Mouse (Mus musculus): ENCODE results near the gene Sec23a. TPM values are rescaled to one million over a fixed set of nuclear protein-coding genes. Genes with fewer than 3 reads are reported as not detected.

The Sec23a gene
- total and polyA plus RNA-seq, 2 experiments from 2014 or later = 95.5 to 159 TPM

DNA sequence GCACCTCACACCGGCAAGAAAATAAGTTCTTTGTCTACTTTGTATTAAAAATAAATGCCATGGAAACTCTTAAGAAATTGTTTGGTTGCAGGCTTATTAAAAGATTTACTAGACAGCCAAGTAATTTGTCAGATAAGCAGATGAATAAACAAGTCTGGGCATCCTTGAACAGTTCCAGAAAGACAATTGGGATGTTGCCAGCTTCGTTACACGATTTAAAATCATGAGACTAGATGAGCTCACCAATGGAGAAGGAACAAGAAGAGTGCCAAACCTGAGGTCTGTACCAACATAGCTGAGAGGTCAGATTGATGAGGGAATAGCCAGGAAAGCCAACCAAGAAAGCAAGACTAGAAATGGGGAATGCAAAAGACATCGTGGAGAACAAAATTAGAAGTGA is 102.0 kb downstream of the Sec23a start:
- Histone ChIP-seq H3K4me1 (ENCODE audit: insufficient read depth) (no peaks in the 10 kb centered on the region), H3K4me3 (ENCODE audit: low read depth, low read length) (no peak overlapping the region), H3K27me3 (ENCODE audit: insufficient read depth, low read length) (no peaks in the 10 kb centered on the region), H3K9me3 (ENCODE audit: low read length) (no peaks in the 10 kb centered on the region), H3K27ac (ENCODE audit: low read depth, low read length) (no peak overlapping the region), H3K4me2 (ENCODE audit: low read depth) (no peak overlapping the region), H3K36me3 (ENCODE audit: insufficient read depth) (no peaks in the 10 kb centered on the region), H3K9ac (no peak overlapping the region)
- no peak for TF ChIP-seq CTCF (IDR thresholded peaks at IDR 0.05; ENCODE audit: low read depth)
- 51% methylated on average over 4 of the region's 4 CpGs for WGBS
- ATAC-seq (no peak), DNase-seq (peak; percentile 20)

Other genes with a start within 250 kb of the Sec23a start
- gene Gemin2, start 1.4 kb upstream of the Sec23a start, total RNA-seq (2014; rRNA removed) = 5.5 and 6.7 TPM in 2 replicates
- 9.3 and 10.8 TPM in 2 replicates for gene Gemin2, start 1.4 kb upstream of the Sec23a start, polyA plus RNA-seq (2015; fragmentation: Nextera tagmentation; extraction: Ambion mirVana)
- gene Trappc6b, start 49.5 kb upstream of the Sec23a start, total RNA-seq (2014; rRNA removed) = 64.8 and 68.3 TPM in 2 replicates
- gene Trappc6b, start 49.5 kb upstream of the Sec23a start, polyA plus RNA-seq (2015; fragmentation: Nextera tagmentation; extraction: Ambion mirVana) = 168 and 178 TPM in 2 replicates
- gene Pnn, start 54.9 kb upstream of the Sec23a start, total RNA-seq (2014; rRNA removed) = 21.9 and 28.8 TPM in 2 replicates
- 38.1 and 50.3 TPM in 2 replicates for gene Pnn, start 54.9 kb upstream of the Sec23a start, polyA plus RNA-seq (2015; fragmentation: Nextera tagmentation; extraction: Ambion mirVana)
- 24.2 and 29.6 TPM in 2 replicates for gene Mia2, start 83.8 kb upstream of the Sec23a start, total RNA-seq (2014; rRNA removed)
- 21.5 and 26.9 TPM in 2 replicates for gene Mia2, start 83.8 kb upstream of the Sec23a start, polyA plus RNA-seq (2015; fragmentation: Nextera tagmentation; extraction: Ambion mirVana)
- 18.5 and 21.1 TPM in 2 replicates for gene Fbxo33, start 207.7 kb upstream of the Sec23a start, total RNA-seq (2014; rRNA removed)
- 7.4 and 8.2 TPM in 2 replicates for gene Fbxo33, start 207.7 kb upstream of the Sec23a start, polyA plus RNA-seq (2015; fragmentation: Nextera tagmentation; extraction: Ambion mirVana)